Mouse (Mus musculus): ENCODE data around the gene 1500011B03Rik.

The 1500011B03Rik gene

DNA sequence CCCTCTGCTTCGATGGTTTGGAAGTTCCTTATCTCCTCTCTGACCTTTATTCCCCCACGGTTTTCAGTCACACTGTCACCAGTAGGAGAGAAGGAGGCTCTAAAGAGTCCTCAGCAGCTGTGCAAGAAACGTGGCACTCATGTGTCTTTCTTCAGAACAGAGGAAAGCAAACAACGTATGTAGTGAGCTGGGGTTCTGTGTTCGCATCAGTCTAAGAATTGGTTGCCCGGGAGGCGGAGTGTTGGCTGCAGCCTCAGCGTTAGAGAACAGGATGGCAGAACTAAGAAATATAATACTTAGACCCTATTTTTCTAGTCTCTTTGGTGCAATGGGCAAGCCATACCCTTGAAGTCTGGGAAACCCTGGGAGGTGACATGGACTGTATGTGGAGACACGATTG lies 40.3 kb downstream of the 1500011B03Rik start:
- DNase-seq (ENCODE audit: low read depth): no peak

DNA sequence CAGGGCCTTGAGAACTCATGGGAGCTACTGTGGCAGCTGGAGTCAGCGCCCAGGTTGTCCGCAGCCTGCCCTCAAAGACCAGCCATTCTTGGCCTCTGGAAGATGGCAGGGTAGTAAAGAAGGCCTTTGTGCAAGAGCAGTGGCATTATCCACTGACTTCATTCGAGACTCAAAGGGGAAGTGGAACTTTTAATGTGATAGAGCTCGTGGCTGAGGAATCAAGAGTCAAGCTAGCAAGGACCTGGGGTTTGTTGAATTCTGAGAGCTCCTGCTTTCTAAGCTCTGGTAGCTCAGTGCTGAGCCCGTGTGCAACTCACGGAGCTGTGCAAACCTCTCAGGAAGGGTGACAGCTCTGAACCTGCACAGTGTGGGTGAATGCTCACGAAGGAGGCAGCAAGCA lies 42.4 kb downstream of the 1500011B03Rik start:
- DNase-seq (ENCODE audit: low read depth): no peak

GRCm38 (mm10) chr5:114779956-114780489 lies 43.2 kb downstream of the 1500011B03Rik start:
- no peak for DNase-seq (ENCODE audit: low read depth)

- no peak for DNase-seq (ENCODE audit: low read depth)
Measured at GRCm38 (mm10) chr5:114776174-114776573, 47.1 kb downstream of the 1500011B03Rik start.

DNA sequence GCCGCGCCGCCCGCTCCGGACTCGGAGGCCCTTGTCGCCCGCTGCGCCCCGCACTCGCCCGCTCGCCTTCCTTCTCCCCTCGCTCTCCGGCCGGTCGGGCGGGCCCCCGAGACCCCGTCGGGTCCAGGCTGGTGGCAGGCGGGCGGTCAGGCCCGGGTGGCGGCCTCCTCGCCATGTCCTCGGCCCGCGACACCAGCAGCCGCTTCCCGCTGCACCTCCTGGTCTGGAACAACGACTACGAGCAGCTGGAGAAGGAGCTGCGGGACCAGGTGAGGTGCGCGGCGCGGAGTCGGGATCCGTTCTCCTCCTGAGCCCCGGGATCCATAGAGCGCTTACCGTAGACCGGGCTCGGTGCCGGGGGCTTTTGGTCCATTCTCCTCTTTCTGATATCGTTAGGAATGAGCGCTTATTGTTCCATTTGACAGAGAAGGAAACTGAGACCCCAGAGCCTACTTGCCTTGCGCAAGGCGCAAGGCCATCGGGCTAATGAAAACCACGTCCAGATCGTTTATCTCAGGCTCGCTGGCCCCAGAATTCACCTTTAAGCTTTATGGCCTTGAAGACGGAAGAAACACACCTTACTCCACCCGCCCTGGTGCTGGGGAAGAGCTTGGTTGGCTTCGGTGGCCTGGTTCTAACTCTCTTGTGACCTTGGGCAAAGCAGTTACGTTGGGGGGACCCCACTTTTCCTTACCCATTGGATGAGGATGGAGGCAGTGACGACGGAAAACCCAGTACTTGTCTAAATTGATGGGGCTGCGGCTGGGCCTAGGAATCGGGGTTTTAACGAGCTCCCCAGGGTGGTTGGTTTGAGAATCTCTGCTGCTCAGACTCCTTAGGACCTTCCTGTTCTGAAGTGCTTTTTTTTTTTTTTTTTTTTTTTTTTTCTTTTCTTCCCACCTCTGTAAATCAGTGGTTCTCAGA lies 48.0 kb downstream of the 1500011B03Rik start, which contains the start of gene Git2:
TSS of gene Git2 (minus strand) at position 462 of the 924 bp plus-strand sequence.
- no peak for DNase-seq (ENCODE audit: low read depth)

DNA sequence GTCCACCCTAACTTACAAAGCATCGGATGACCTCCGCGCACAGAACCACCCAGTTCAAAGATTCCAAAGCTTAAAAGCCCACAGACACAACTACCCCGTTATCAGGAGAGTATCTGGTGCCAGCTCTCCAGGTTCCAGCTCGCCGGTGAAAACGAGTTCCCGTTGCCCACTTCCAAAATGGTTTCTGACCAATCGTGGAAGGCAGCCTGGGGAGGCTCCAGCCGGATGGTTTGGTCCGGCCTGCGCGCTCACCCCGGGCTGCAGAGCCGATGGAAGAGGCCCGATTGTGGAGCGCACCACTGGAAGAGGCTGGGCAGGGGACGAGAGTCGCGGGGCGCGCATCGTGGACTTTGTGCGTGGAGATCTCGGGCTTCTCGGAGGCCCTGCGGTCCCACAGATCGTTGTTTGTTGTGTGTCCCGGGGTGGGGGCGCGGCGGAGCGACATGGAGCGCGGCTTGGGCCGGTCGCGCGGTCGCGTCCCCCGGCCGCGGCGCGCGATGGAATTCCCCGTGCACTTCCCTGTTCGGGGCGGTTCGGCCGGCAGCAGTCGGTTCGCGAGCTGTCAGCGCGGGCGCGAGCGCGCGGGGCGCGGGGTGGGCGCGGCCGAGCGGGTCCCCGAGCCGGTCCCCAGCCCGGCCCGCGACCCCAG lies 48.7 kb downstream of the 1500011B03Rik start, which contains the start of gene Ankrd13a:
TSS of gene Ankrd13a (plus strand) at position 275 of the 649 bp plus-strand sequence.
- DNase-seq (ENCODE audit: low read depth): peak; percentile 81

DNA sequence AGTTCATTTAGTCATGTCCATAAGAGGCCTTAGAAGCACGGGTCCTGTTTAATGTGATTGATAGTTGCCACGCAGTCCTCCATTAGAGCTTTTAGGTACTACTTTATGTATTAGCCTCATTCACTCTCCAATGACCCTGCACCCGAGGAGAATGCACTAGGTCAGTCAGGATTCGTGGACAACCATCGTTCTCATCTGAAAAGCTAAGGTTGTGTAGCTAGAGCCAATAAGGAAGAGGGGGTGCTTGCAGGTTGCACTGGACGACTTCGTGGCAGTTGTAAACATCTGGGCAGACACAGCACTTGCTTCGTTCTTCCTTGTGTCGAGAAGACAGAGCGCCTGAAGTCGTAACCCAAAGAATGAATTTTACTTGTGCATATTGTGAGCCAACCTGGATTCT lies 49.5 kb downstream of the 1500011B03Rik start:
- no peak for DNase-seq (ENCODE audit: low read depth)

GRCm38 (mm10) chr5:114773211-114773710 lies 50.0 kb downstream of the 1500011B03Rik start:
- peak; percentile 96 for DNase-seq (ENCODE audit: low read depth)

- no peak for DNase-seq (ENCODE audit: low read depth)
Measured at GRCm38 (mm10) chr5:114772456-114773203, 50.6 kb downstream of the 1500011B03Rik start.

GRCm38 (mm10) chr5:114771796-114772195 lies 51.5 kb downstream of the 1500011B03Rik start:
- DNase-seq (ENCODE audit: low read depth): no peak

DNA sequence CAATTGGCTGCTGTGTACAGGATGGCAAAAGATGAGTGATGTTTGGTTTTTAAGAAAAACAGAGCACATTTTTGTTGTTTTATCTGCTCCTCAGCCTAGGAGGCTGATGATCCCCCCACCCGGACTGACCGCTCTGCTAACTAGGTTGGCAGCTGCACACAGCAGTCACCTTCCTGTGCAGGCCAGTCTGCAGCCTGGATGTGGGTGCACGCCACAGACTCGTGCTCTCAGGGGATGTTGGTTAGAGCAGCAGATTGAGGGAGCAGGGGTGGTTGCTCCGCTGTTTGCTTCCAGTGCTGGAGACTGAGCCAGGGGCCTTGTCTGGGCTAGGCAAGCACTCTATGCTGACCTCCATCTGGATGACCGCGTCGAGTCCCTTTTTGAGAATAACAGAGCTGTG lies 53.5 kb downstream of the 1500011B03Rik start:
- DNase-seq (ENCODE audit: low read depth): no peak

DNA sequence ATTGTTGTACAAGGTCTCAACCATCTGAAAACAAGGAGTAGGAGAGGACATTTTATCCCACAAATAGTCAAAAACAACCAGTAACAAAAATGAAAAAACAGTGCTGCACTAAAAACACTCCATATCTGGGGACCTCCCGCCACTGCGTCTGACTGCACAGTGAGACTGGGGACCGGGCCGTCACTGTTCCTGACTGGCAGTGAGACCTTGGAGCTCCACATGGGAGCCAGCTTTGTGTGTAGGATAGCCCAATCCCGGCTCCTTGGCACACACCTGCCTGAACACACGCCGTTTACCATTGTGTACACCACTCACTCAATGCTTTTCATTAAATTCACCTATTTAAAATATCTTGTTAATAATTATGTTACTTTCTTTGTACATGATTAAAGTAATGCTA lies 56.1 kb downstream of the 1500011B03Rik start:
- no peak for DNase-seq (ENCODE audit: low read depth)

DNA sequence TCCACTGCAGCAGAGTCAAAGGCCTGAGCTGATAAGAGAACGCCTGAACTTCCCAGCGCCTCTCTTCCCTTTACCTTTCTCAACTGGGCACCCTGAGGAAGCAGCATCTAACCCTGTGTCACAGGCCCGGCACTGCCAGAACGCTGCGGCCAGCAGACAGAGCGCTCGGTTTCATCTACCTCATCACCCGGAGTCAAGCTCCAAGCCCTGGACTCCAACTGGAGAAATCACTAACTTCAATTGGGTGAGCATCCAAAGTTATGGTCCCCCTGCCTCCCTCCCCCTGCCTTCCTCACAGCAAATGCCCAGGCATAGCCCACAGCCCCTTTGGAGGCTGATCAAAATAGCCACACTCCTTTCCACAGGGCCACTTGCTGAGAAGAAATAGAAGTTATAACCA lies 56.6 kb downstream of the 1500011B03Rik start:
- no peak for DNase-seq (ENCODE audit: low read depth)

DNA sequence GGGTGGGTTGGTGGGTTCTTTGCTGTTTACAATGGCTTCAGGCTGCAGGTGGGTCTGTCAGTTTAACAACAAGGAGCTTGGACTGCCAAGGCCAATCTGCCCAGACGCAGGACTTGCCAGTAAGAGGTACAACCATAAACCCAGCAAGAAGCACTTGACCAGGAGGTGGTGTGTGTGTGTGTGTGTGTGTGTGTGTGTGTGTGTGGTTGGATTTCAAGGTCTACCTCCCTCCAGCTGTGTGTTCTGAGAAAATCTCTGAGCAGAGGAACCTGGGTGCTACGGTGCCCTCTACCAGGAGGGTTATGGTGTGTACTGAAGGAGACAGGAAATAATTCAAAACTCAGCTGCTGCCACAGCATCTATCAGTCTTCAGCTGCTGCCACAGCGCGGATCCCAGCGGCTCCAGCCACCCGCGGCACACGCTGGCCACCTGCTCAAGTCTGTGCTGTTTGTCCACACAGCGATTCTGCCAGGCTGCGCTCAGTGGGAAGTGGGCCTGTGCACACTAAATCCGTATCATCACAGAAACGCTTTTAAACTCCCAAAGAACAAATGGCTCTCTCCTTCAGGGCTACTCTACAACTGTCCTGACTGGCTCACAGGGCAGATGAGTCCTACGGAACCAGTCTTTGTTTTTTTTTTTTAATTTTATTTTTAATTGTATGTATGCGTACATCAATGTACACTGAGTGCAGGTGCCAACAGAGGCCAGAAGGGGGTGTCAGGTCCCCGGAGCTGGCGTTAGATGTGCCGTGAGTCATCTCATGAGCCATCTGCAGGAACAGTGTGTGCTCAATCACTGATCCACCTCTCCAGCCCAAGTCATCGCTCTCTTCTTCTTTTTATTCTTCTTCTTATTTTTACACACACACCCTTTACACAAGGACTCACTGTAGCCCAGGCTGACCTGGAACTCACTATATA lies 58.2 kb downstream of the 1500011B03Rik start:
- no peak for DNase-seq (ENCODE audit: low read depth)

DNA sequence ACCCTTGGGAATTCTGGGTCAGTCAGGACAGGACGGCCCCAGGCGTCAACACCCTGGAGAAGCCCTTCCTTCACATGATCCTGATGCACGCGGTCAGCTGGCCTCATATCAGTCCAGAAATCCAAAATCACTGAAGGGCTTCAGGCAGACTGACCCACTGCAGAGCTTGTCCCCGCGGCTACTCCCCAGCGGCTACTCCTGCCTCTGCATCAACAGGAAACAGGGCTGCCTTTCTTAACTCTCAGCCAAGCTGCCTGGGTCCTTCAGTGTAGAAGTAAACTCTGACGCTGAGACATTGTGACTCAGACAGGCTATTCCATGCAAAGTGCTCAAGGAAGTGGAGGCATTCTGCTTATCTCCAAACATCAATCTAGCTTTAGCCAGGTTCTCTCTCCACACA lies 61.3 kb downstream of the 1500011B03Rik start:
- no peak for DNase-seq (ENCODE audit: low read depth)

- no peak for DNase-seq (ENCODE audit: low read depth)
Measured at GRCm38 (mm10) chr5:114759536-114760090, 63.7 kb downstream of the 1500011B03Rik start.

Data from c-Kit-positive CD71-negative TER-119-negative erythroid progenitor cells, embryonic 14.5 days (primary cell).